Mouse (Mus musculus): ENCODE results near the gene Ssxb6.
"Not testable (repeated sequence)": the region's sequence is repeated elsewhere in the genome, so short reads cannot be mapped to it uniquely, and the experiment has no call there.

Gene Ssxb6

GRCm38 (mm10) chrX:8548155-8548554 is at the start of gene Ssxb6:
TSS of gene Ssxb6 (minus strand) at chrX:8548255.
- DNase-seq (ENCODE audit: low spot score), result not testable (repeated sequence)

- DNase-seq (ENCODE audit: low spot score), result not testable (repeated sequence)
These were observed 43.7 kb upstream of the Ssxb6 start, which contains the start of gene Ssxb3 for GRCm38 (mm10) chrX:8591716-8592115. TSS of gene Ssxb3 (minus strand) at chrX:8591816.

DNA sequence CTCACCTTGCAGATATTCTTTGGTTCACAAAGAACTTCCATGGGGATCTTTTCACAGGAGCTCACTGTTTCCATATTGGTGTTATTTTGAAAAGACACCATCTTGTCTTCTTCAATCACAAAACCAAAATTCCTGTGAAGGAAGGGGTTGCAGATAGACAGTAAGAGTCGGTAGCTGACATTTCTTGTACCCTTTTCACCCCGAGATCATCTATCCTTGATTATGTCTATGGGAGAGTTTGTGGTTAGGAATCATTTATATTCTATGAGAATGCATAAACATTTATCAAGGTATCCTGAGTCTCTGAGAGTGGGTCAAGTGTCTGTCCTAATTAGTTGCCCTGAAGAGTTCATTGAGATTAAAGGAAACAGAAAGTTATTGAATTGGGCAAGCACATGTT is 23.2 kb downstream of the Ssxb6 start, which contains the start of gene Gm14459:
Gm14459 (minus strand) TSS at position 101 of the 400 bp plus-strand sequence.
- DNase-seq (ENCODE audit: low spot score), result no peak

Data from ovary, postnatal 36 days (tissue).